In genomic region chr11:54312021-54312420, GRCm38 (mm10) we compare ENCODE assay signal across 10 mouse cellular contexts. TPM values are rescaled to one million over a fixed set of nuclear protein-coding genes. Genes with fewer than 3 reads are reported as not detected.
A peak's percentile ranks its signal among the peaks of the same experiment; 100 is the strongest.
DNase-seq lines count a peak whose midpoint lies in the region; ATAC-seq lines count a peak whose summit lies in the region.
"Had no signal": no experiment of that assay in that cellular context is flagged by ENCODE, and none has a peak within 500 bp of the region (broad histone marks: within the 10 kb centered on the region; RNA-seq: fewer than 3 reads in every experiment).

No protein-coding gene starts in this region.

- peak overlapping the region; percentile 20; the same call in 1 of the 2 replicates for H3K9ac ChIP-seq in forebrain, embryonic 11.5 days (ENCODE audit: low read length)
- H3K9ac ChIP-seq in hindbrain, embryonic 15.5 days, result no peak overlapping the region
- peak overlapping the region; percentile 17 for H3K9ac ChIP-seq in midbrain, embryonic 12.5 days (replicated peaks)
- H3K9ac ChIP-seq: embryonic facial prominence, embryonic 12.5 days had no signal

- H3K9me3 ChIP-seq in forebrain, embryonic 11.5 days (ENCODE audit: control insufficient read depth, low read length), result no peaks in the 10 kb centered on the region
- no peaks in the 10 kb centered on the region for H3K9me3 ChIP-seq in hindbrain, embryonic 15.5 days
- no peaks in the 10 kb centered on the region for H3K9me3 ChIP-seq in midbrain, embryonic 12.5 days
- H3K9me3 ChIP-seq: embryonic facial prominence, embryonic 12.5 days had no signal

- 1% methylated on average over 5 of the region's 5 CpGs for WGBS in forebrain, embryonic 11.5 days
- WGBS in hindbrain, embryonic 15.5 days, result 5% methylated on average over 5 of the region's 5 CpGs
- 2% methylated on average over 5 of the region's 5 CpGs for WGBS in midbrain, embryonic 12.5 days

- no peak overlapping the region; the same call in 1 of the 2 replicates for H3K4me2 ChIP-seq in forebrain, embryonic 11.5 days (ENCODE audit: low read depth, low read length, severe bottlenecking)
- H3K4me2 ChIP-seq in hindbrain, embryonic 15.5 days, result no peak overlapping the region
- H3K4me2 ChIP-seq in midbrain, embryonic 12.5 days (replicated peaks), result peak overlapping the region; percentile 1; the same call in 1 of the 2 replicates
- H3K4me2 ChIP-seq: embryonic facial prominence, embryonic 12.5 days had no signal

- H3K27ac ChIP-seq in forebrain, embryonic 11.5 days (ENCODE audit: low read depth, low read length), result peak overlapping the region; percentile 62
- peak overlapping the region; percentile 68 for H3K27ac ChIP-seq in hindbrain, embryonic 15.5 days (replicated peaks)
- H3K27ac ChIP-seq in midbrain, embryonic 12.5 days (replicated peaks), result peak overlapping the region; percentile 75
- H3K27ac ChIP-seq: embryonic facial prominence, embryonic 12.5 days had no signal

- ATAC-seq in frontal cortex, adult (ENCODE audit: low TSS enrichment), result peak; percentile 36
- ATAC-seq in forebrain, embryonic 11.5 days (replicated peaks; ENCODE audit: low FRiP score), result peak; percentile 83
- ATAC-seq in hindbrain, embryonic 15.5 days (ENCODE audit: low FRiP score, low read depth), result peak; percentile 62
- ATAC-seq in midbrain, embryonic 12.5 days (ENCODE audit: low FRiP score, low read depth), result peak; percentile 71
- ATAC-seq in megakaryocyte, adult 5-6 weeks (ENCODE audit: poor library complexity, severe bottlenecking), result no peak

- no peak overlapping the region for H3K4me3 ChIP-seq in forebrain, embryonic 11.5 days (ENCODE audit: low read depth, low read length)
- H3K4me3 ChIP-seq in hindbrain, embryonic 15.5 days, result no peak overlapping the region
- H3K4me3 ChIP-seq in midbrain, embryonic 12.5 days, result no peak overlapping the region
- H3K4me3 ChIP-seq: embryonic facial prominence, embryonic 12.5 days had no signal

- H3K27me3 ChIP-seq in forebrain, embryonic 11.5 days (ENCODE audit: control insufficient read depth, insufficient read depth, low read length), result no peaks in the 10 kb centered on the region
- no peaks in the 10 kb centered on the region for H3K27me3 ChIP-seq in hindbrain, embryonic 15.5 days
- no peaks in the 10 kb centered on the region for H3K27me3 ChIP-seq in midbrain, embryonic 12.5 days
- H3K27me3 ChIP-seq: embryonic facial prominence, embryonic 12.5 days had no signal

- peaks cover 22% of the 10 kb centered on the region for H3K4me1 ChIP-seq in forebrain, embryonic 11.5 days (replicated peaks; ENCODE audit: control insufficient read depth, insufficient read depth, low read length)
- H3K4me1 ChIP-seq in hindbrain, embryonic 15.5 days (replicated peaks), result peaks cover 49% of the 10 kb centered on the region
- peaks cover 49% of the 10 kb centered on the region for H3K4me1 ChIP-seq in midbrain, embryonic 12.5 days

- H3K36me3 ChIP-seq in forebrain, embryonic 11.5 days (ENCODE audit: control insufficient read depth, insufficient read depth, low read length), result no peaks in the 10 kb centered on the region; the same call in 1 of the 2 replicates
- H3K36me3 ChIP-seq in hindbrain, embryonic 15.5 days, result no peaks in the 10 kb centered on the region
- H3K36me3 ChIP-seq in midbrain, embryonic 12.5 days, result no peaks in the 10 kb centered on the region
- H3K36me3 ChIP-seq: embryonic facial prominence, embryonic 12.5 days had no signal

- no peak for DNase-seq in frontal cortex, postnatal 25 days (ENCODE audit: low spot score in 2 of 2)
- DNase-seq in Muller cell, postnatal 12 days (ENCODE audit: inconsistent ontology term), result peak; percentile 33
- DNase-seq in forebrain, embryonic 11.5 days (ENCODE audit: low spot score), result peak; percentile 64
- no peak for DNase-seq in T-cell, adult 2 months (ENCODE audit: low spot score)

RNA-seq across cellular contexts. Expression of gene Acsl6, which starts 8.4 kb away (rescaled TPM):
- polyA plus RNA-seq in forebrain, embryonic 11.5 days (2014; fragmentation: Nextera tagmentation; extraction: Ambion mirVana), result 16.7 and 17.9 TPM in 2 replicates
- polyA plus RNA-seq in hindbrain, embryonic 15.5 days (2015; fragmentation: Nextera tagmentation; extraction: Ambion mirVana), result 44.0 and 45.4 TPM in 2 replicates
- polyA plus RNA-seq in midbrain, embryonic 12.5 days (2016; fragmentation: Nextera tagmentation; extraction: Ambion mirVana), result 27.1 and 27.6 TPM in 2 replicates
- total RNA-seq in megakaryocyte, adult 5-6 weeks (2015), result 0.31 and 1.3 TPM in 2 replicates
- total RNA-seq in megakaryocyte, adult 5-6 weeks (2017), result 0.73 TPM in 1 of 2 replicates, not detected in the other

RNA-seq across cellular contexts. Expression of gene Il3, which starts 44.9 kb away (rescaled TPM):
- polyA plus RNA-seq in forebrain, embryonic 11.5 days (2014; fragmentation: Nextera tagmentation; extraction: Ambion mirVana), result not detected in 2 replicates
- polyA plus RNA-seq in hindbrain, embryonic 15.5 days (2015; fragmentation: Nextera tagmentation; extraction: Ambion mirVana), result not detected in 2 replicates
- not detected in 2 replicates for polyA plus RNA-seq in midbrain, embryonic 12.5 days (2016; fragmentation: Nextera tagmentation; extraction: Ambion mirVana)
- total RNA-seq in megakaryocyte, adult 5-6 weeks (2015), result not detected in 2 replicates
- not detected in 2 replicates for total RNA-seq in megakaryocyte, adult 5-6 weeks (2017)
- total RNA-seq: left cerebral cortex, adult 8-10 months had no signal
- polyA plus RNA-seq: embryonic facial prominence, embryonic 12.5 days had no signal

RNA-seq across cellular contexts. Expression of gene Meikin, which starts 58.4 kb away (rescaled TPM):
- not detected in 2 replicates for polyA plus RNA-seq in forebrain, embryonic 11.5 days (2014; fragmentation: Nextera tagmentation; extraction: Ambion mirVana)
- polyA plus RNA-seq in hindbrain, embryonic 15.5 days (2015; fragmentation: Nextera tagmentation; extraction: Ambion mirVana), result not detected in 2 replicates
- not detected in 2 replicates for polyA plus RNA-seq in midbrain, embryonic 12.5 days (2016; fragmentation: Nextera tagmentation; extraction: Ambion mirVana)
- not detected in 2 replicates for total RNA-seq in megakaryocyte, adult 5-6 weeks (2015)
- total RNA-seq in megakaryocyte, adult 5-6 weeks (2017), result not detected in 2 replicates
- total RNA-seq: left cerebral cortex, adult 8-10 months had no signal
- polyA plus RNA-seq: embryonic facial prominence, embryonic 12.5 days had no signal

Comparison
In these comparisons a context has a peak if more than half of its experiments do, and no peak if none do; other contexts are left out.
1. DNase-seq: peak in Muller cell, postnatal 12 days (single experiment) and forebrain, embryonic 11.5 days (single experiment); none in frontal cortex, postnatal 25 days (0 of 2) and T-cell, adult 2 months (single experiment).
2. Peak in every context shown above with its lines, with median percentiles within 50 percentile points of each other: H3K27ac ChIP-seq.